Mouse (Mus musculus) liver, adult 2 months (tissue): Measurements from ENCODE around the gene Aurkaip1. TPM values are rescaled to one million over a fixed set of nuclear protein-coding genes. Genes with fewer than 3 reads are reported as not detected.
A peak's percentile ranks its signal among the peaks of the same experiment; 100 is the strongest.
"Not testable (repeated sequence)": the region's sequence is repeated elsewhere in the genome, so short reads cannot be mapped to it uniquely, and the experiment has no call there.

Source experiments
- DNase-seq: peaks from one replicate; pipeline ENCODE4 v3.0.0-alpha.2; 2011; ENCODE audit warnings: low read depth, low spot score; ENCODE audit errors: extremely low read depth
- H3K27ac ChIP-seq: fragments of 200-500 bp; replicated peaks from 2 replicates; pipeline ENCODE4 v1.5.1; 2012; ENCODE audit warnings: low read depth, mild to moderate bottlenecking, control low read depth, inconsistent platforms, low read length; ENCODE audit not compliant: insufficient read depth
- H3K27me3 ChIP-seq: fragments of 200-500 bp; 2 replicates; pipeline ENCODE4 v1.6.1; 2012; ENCODE audit warnings: mild to moderate bottlenecking, moderate library complexity, low read length, inconsistent platforms; ENCODE audit not compliant: control insufficient read depth, insufficient read depth
- H3K36me3 ChIP-seq: fragments of 200-500 bp; 2 replicates; pipeline ENCODE4 v1.6.1; 2012; ENCODE audit warnings: low read length, inconsistent platforms; ENCODE audit not compliant: control insufficient read depth, insufficient read depth
- H3K4me1 ChIP-seq: fragments of 200-500 bp; 2 replicates; pipeline ENCODE4 v1.6.1; 2011; ENCODE audit warnings: low read length; ENCODE audit not compliant: control insufficient read depth, insufficient read depth
- H3K4me3 ChIP-seq: fragments of 200-500 bp; 2 replicates; pipeline ENCODE4 v1.5.1; 2011; ENCODE audit warnings: low read depth, mild to moderate bottlenecking, control low read depth, low read length, moderate library complexity; ENCODE audit not compliant: insufficient read depth
- H3K79me2 ChIP-seq: fragments of 200-500 bp; 2 replicates; pipeline ENCODE4 v1.6.1; 2012; ENCODE audit warnings: inconsistent platforms, mild to moderate bottlenecking, low read length, moderate library complexity; ENCODE audit not compliant: control insufficient read depth, insufficient read depth
- H3K9ac ChIP-seq: fragments of 200-500 bp; 2 replicates; pipeline ENCODE4 v1.6.1; 2012; ENCODE audit warnings: low read depth, mild to moderate bottlenecking, control low read depth, inconsistent platforms, low read length
- CTCF ChIP-seq: fragments of 200-500 bp; IDR thresholded peaks from 2 replicates; pipeline ENCODE4 v1.5.1; 2011; ENCODE audit warnings: low read depth, low read length, control low read depth
- POLR2A ChIP-seq: fragments of 200-500 bp; IDR thresholded peaks from 2 replicates; pipeline ENCODE4 v1.6.1; 2011; ENCODE audit warnings: low read length, control low read depth; ENCODE audit not compliant: insufficient read depth; ENCODE audit errors: extremely low read depth
- WGBS: fragments of 180-500 bp; shearing (Covaris S2); methylation state at CpG from one replicate; pipeline ENCODE4 v1.1.7; 2018; 5-methylcytosine and 5-hydroxymethylcytosine counted together
- polyA plus RNA-seq: library from polyadenylated mRNA; depleted of rRNA; stranded (reverse); fragments of >200 nt; gene quantifications from 2 replicates; pipeline ENCODE4 v1.2.3, GENCODE M21; 2012; rRNA removed
- total RNA-seq: library from RNA; depleted of rRNA; stranded (reverse); fragments of >200 nt; gene quantifications from 2 replicates; pipeline ENCODE4 v1.2.3, GENCODE M21; 2014; rRNA removed

The Aurkaip1 gene
- 140 and 151 TPM in 2 replicates for total RNA-seq
- 141 and 154 TPM in 2 replicates for polyA plus RNA-seq

- peak; percentile 88 for DNase-seq
- peak within 1 kb of the TSS; percentile 94 for H3K9ac ChIP-seq
- H3K4me1 ChIP-seq, result peaks cover 18% of the 10 kb centered on the region
- TF ChIP-seq POLR2A (peak; percentile 73), CTCF (peak; percentile 87)
- no peaks in the 10 kb centered on the region for H3K27me3 ChIP-seq
- H3K79me2 ChIP-seq, result peaks cover 8% of the 10 kb centered on the region; the same call in 1 of the 2 replicates
- H3K4me3 ChIP-seq, result peak within 1 kb of the TSS; percentile 92
- H3K27ac ChIP-seq, result peak within 1 kb of the TSS; percentile 76
- H3K36me3 ChIP-seq, result peaks cover 9% of the 10 kb centered on the region
- under 1% methylated on average over 49 of the region's 49 CpGs for WGBS
Observed at GRCm38 (mm10) chr4:155831205-155831766, at the start of gene Aurkaip1. Gene Aurkaip1 (plus strand): TSS chr4:155831272.

GRCm38 (mm10) chr4:155783486-155784080 lies 47.5 kb upstream of the Aurkaip1 start:
- Histone ChIP-seq H3K79me2 (no peaks in the 10 kb centered on the region), H3K4me3 (peak overlapping the region; percentile 74), H3K27ac (peak overlapping the region; percentile 97), H3K9ac (peak overlapping the region; percentile 98), H3K27me3 (no peaks in the 10 kb centered on the region), H3K4me1 (no peaks in the 10 kb centered on the region; the same call in 1 of the 2 replicates), H3K36me3 (no peaks in the 10 kb centered on the region)
- WGBS, result 14% methylated on average over 16 of the region's 16 CpGs
- TF ChIP-seq CTCF (no peak), POLR2A (no peak)
- peak; percentile 90 for DNase-seq

- TF ChIP-seq CTCF (peak; percentile 66), POLR2A (peak; percentile 93)
- Histone ChIP-seq H3K4me1 (no peaks in the 10 kb centered on the region; the same call in 1 of the 2 replicates), H3K27me3 (no peaks in the 10 kb centered on the region), H3K79me2 (no peaks in the 10 kb centered on the region), H3K36me3 (no peaks in the 10 kb centered on the region), H3K9ac (peak overlapping the region; percentile 98), H3K4me3 (peak overlapping the region; percentile 74), H3K27ac (peak overlapping the region; percentile 97)
- under 1% methylated on average over 51 of the region's 52 CpGs for WGBS
- peak; percentile 82 for DNase-seq
Observed at GRCm38 (mm10) chr4:155784081-155784701, 46.9 kb upstream of the Aurkaip1 start.

GRCm38 (mm10) chr4:155785246-155785645 lies 45.8 kb upstream of the Aurkaip1 start:
- H3K36me3 ChIP-seq, result no peaks in the 10 kb centered on the region
- 95% methylated on average over 10 of the region's 10 CpGs for WGBS
- H3K27ac ChIP-seq, result no peak overlapping the region
- H3K79me2 ChIP-seq, result no peaks in the 10 kb centered on the region
- no peaks in the 10 kb centered on the region for H3K27me3 ChIP-seq
- no peak for DNase-seq
- no peaks in the 10 kb centered on the region; the same call in 1 of the 2 replicates for H3K4me1 ChIP-seq
- TF ChIP-seq CTCF (no peak), POLR2A (no peak)
- no peak overlapping the region for H3K9ac ChIP-seq
- H3K4me3 ChIP-seq, result no peak overlapping the region

DNA sequence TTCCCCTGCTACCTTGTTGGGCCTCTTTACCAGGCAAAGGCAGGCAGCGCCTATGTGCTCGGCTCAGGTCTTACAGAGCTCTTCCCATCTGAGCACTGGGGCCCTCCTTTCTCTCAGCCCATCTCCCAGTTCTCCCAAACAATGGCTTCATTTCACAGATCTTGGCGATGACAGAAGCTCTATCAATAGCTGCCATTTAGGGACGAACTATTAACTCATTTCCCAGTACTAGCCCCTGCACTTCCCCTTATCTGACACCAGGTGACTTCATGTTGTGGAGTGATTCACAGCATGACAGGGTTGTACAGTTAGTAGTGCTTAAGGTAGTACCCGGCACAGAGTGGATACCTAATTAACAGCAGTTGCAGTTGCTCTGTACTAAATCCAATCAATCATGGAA lies 45.3 kb upstream of the Aurkaip1 start, which contains the start of gene Tmem88b:
Gene Tmem88b (minus strand): TSS at position 56 of the 400 bp plus-strand sequence.
- H3K27me3 ChIP-seq, result no peaks in the 10 kb centered on the region
- peak within 1 kb of the TSS; percentile 97 for H3K27ac ChIP-seq
- 83% methylated on average over 5 of the region's 5 CpGs for WGBS
- H3K79me2 ChIP-seq, result no peaks in the 10 kb centered on the region
- TF ChIP-seq CTCF, result 0 out of 2 replicates have a peak, but pooled peaks have one; percentile 9
- TF ChIP-seq POLR2A, result no peak
- no peak for DNase-seq
- H3K9ac ChIP-seq, result peak within 1 kb of the TSS; percentile 98; the same call in 1 of the 2 replicates
- H3K4me3 ChIP-seq, result peak within 1 kb of the TSS; percentile 74; the same call in 1 of the 2 replicates
- no peaks in the 10 kb centered on the region for H3K36me3 ChIP-seq
- H3K4me1 ChIP-seq, result no peaks in the 10 kb centered on the region; the same call in 1 of the 2 replicates

GRCm38 (mm10) chr4:155788300-155788699 lies 42.8 kb upstream of the Aurkaip1 start:
- Histone ChIP-seq H3K4me1 (no peaks in the 10 kb centered on the region; the same call in 1 of the 2 replicates), H3K27me3 (no peaks in the 10 kb centered on the region), H3K27ac (no peak overlapping the region), H3K4me3 (no peak overlapping the region), H3K79me2 (no peaks in the 10 kb centered on the region), H3K36me3 (no peaks in the 10 kb centered on the region), H3K9ac (no peak overlapping the region)
- DNase-seq, result no peak
- no peak for TF ChIP-seq CTCF
- no peak for TF ChIP-seq POLR2A
- 92% methylated on average over 3 of the region's 3 CpGs for WGBS

DNA sequence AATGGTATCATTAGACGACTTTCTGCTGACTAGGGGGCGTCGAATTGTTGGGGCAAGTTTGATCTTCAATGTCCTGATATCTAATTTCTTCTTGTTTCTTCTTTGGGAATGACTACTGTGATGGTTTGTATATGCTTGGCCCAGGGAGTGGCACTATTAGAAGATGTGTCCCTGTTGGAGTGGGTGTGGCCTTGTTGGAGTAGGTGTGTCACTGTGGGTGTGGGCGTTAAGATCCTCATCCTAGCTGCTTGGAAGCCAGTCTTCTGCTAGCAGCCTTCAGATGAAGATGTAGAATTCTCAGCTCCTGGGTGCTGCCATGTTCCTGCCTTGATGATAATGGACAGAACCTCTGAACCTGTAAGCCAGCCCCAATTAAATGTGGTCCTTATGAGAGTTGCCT lies 42.2 kb upstream of the Aurkaip1 start:
- H3K9ac ChIP-seq, H3K27ac ChIP-seq, DNase-seq, H3K27me3 ChIP-seq, H3K36me3 ChIP-seq, H3K4me1 ChIP-seq, H3K79me2 ChIP-seq, H3K4me3 ChIP-seq: not testable (repeated sequence)
- WGBS, result 91% methylated on average over 4 of the region's 4 CpGs
